Mouse (Mus musculus) T-cell, adult 2 months (primary cell): Measurements from ENCODE around the gene Scyl2.
"Not testable (repeated sequence)": the region's sequence is repeated elsewhere in the genome, so short reads cannot be mapped to it uniquely, and the experiment has no call there.

ENCODE experiments used
- DNase-seq: peaks from one replicate; pipeline ENCODE4 v3.0.0; 2022; ENCODE audit warnings: low spot score

Gene Scyl2

GRCm38 (mm10) chr10:89686139-89686808 lies at the start of gene Scyl2:
Gene Scyl2 (minus strand): TSS chr10:89686285.
- DNase-seq, result peak; percentile 96

- DNase-seq, result peak; percentile 94
These were observed 46.1 kb upstream of the Scyl2 start, which contains the start of gene Actr6 for GRCm38 (mm10) chr10:89732001-89732794. Gene Actr6 (minus strand): TSS chr10:89732295.

GRCm38 (mm10) chr10:89731341-89731740 lies 45.3 kb upstream of the Scyl2 start:
- no peak for DNase-seq

- no peak for DNase-seq
These were observed 44.3 kb upstream of the Scyl2 start for GRCm38 (mm10) chr10:89730386-89730785.

GRCm38 (mm10) chr10:89722247-89723195 lies 36.4 kb upstream of the Scyl2 start:
- DNase-seq, result no peak

- no peak for DNase-seq
These were observed 34.7 kb upstream of the Scyl2 start for GRCm38 (mm10) chr10:89720796-89721195.

GRCm38 (mm10) chr10:89720252-89720651 lies 34.2 kb upstream of the Scyl2 start:
- DNase-seq, result no peak

- DNase-seq, result no peak
These were observed 28.8 kb upstream of the Scyl2 start for GRCm38 (mm10) chr10:89714910-89715309.

- no peak for DNase-seq
These were observed 22.6 kb upstream of the Scyl2 start for GRCm38 (mm10) chr10:89708720-89709119.

- no peak for DNase-seq
These were observed 21.3 kb upstream of the Scyl2 start for GRCm38 (mm10) chr10:89707397-89707796.

- peak; percentile 29 for DNase-seq
These were observed 17.0 kb upstream of the Scyl2 start for GRCm38 (mm10) chr10:89703042-89703441.

- no peak for DNase-seq
These were observed 11.9 kb upstream of the Scyl2 start for GRCm38 (mm10) chr10:89697956-89698355.

- DNase-seq, result not testable (repeated sequence)
These were observed 10.2 kb upstream of the Scyl2 start for GRCm38 (mm10) chr10:89696270-89696669.

- no peak for DNase-seq
These were observed 9.3 kb upstream of the Scyl2 start for GRCm38 (mm10) chr10:89695194-89695911.

- DNase-seq, result no peak
These were observed 3.9 kb upstream of the Scyl2 start for GRCm38 (mm10) chr10:89690021-89690420.

GRCm38 (mm10) chr10:89687455-89687854 lies 1.4 kb upstream of the Scyl2 start:
- DNase-seq, result no peak

GRCm38 (mm10) chr10:89685391-89686138 lies 520 bp downstream of the Scyl2 start:
- no peak for DNase-seq

GRCm38 (mm10) chr10:89682961-89683360 lies 3.1 kb downstream of the Scyl2 start:
- no peak for DNase-seq

GRCm38 (mm10) chr10:89682157-89682556 lies 3.9 kb downstream of the Scyl2 start:
- DNase-seq, result no peak

- DNase-seq, result no peak
These were observed 4.4 kb downstream of the Scyl2 start for GRCm38 (mm10) chr10:89681706-89682105.

- DNase-seq, result no peak
These were observed 5.6 kb downstream of the Scyl2 start for GRCm38 (mm10) chr10:89680517-89680916.
